Mouse (Mus musculus) bone marrow, adult 2 months (tissue): ENCODE data around the gene Hdlbp. TPM values are rescaled to one million over a fixed set of nuclear protein-coding genes. Genes with fewer than 3 reads are reported as not detected.
"Not testable (repeated sequence)": the region's sequence is repeated elsewhere in the genome, so short reads cannot be mapped to it uniquely, and the experiment has no call there.

ENCODE experiments used
- H3K27ac ChIP-seq: fragments of 200-500 bp; 2 replicates; pipeline ENCODE4 v1.5.1; 2012; ENCODE audit warnings: low read depth, mild to moderate bottlenecking, control low read depth, inconsistent platforms, low read length; ENCODE audit not compliant: control insufficient read depth, poor library complexity, insufficient read depth
- H3K4me1 ChIP-seq: fragments of 200-500 bp; 2 replicates; pipeline ENCODE4 v1.6.1; 2011; ENCODE audit warnings: low read length; ENCODE audit not compliant: control insufficient read depth, insufficient read depth
- H3K4me3 ChIP-seq: fragments of 200-500 bp; replicated peaks from 2 replicates; pipeline ENCODE3; 2011; ENCODE audit warnings: mild to moderate bottlenecking, low read depth, low read length, control low read depth; ENCODE audit not compliant: control insufficient read depth
- CTCF ChIP-seq: fragments of 200-500 bp; IDR thresholded peaks from 2 replicates; pipeline ENCODE4 v1.5.1; 2011; ENCODE audit warnings: low read length, control low read depth; ENCODE audit not compliant: control insufficient read depth, insufficient read depth
- POLR2A ChIP-seq: fragments of 200-500 bp; IDR thresholded peaks from 2 replicates; pipeline ENCODE4 v1.6.1; 2011; ENCODE audit warnings: low read depth, mild to moderate bottlenecking, control low read depth, low read length, borderline replicate concordance; ENCODE audit not compliant: control insufficient read depth
- WGBS: fragments of 180-500 bp; shearing (Covaris S2); methylation state at CpG from one replicate; pipeline ENCODE4 v1.1.7; 2018; 5-methylcytosine and 5-hydroxymethylcytosine counted together
- polyA plus RNA-seq: library from polyadenylated mRNA; stranded (reverse); fragments of >200 nt; gene quantifications from 2 replicates; pipeline ENCODE4 v1.2.4, GENCODE M21; 2011; ENCODE audit warnings: low replicate concordance; ENCODE audit not compliant: missing spikeins, insufficient read depth, insufficient read length

Hdlbp gene
- polyA plus RNA-seq, 1 experiment = 43.9 TPM

DNA sequence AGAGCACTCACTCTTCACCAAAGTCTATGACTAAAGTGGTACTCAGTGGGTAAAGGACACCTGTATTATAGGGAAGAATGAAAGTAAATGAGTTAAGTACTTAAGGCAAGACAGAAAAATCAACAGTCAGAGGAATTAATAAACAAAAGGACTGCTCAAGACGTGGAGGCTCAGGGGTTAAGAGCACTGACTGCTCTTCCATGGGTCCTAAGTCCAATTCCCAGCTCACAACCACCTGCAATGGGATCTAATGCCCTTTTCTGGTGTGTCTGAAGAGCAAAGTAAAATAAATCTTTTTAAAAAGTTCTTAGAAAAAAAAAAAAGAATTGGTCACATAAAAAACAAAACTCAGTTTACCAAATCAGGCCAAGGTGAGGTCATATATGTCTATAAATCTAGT, 20.3 kb downstream of the Hdlbp start:
- 83% methylated on average over 1 of the region's 1 CpGs for WGBS
- Histone ChIP-seq H3K4me1 (no peaks in the 10 kb centered on the region), H3K27ac (no peak overlapping the region), H3K4me3 (no peak overlapping the region)
- TF ChIP-seq POLR2A (no peak), CTCF (no peak)

DNA sequence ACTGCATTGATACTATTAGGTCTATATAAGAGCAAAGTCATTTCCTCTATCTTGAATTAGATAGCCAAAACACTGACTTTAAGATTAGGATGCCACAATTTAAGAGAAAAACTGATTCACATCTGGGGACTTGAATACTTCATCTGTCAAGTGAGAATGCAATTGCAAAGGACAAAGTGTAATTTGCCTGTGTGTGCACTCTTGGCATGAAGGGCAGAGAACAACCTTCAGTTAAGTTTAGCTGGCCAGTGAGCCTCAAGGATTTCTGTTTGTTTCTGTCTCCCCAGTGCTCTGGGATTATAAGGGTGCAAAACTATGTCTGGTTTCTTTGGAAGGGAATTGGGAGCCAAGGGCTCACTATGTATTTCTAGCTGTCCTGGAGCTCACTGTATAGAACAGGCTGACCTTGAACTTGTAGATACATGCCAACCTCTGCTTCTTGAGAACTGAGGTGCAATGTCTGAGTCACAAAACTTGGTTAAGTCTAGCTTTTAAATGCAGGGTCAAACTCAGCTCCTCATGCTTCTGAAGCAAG, 24.8 kb downstream of the Hdlbp start:
- Histone ChIP-seq H3K4me3 (no peak overlapping the region), H3K27ac (no peak overlapping the region), H3K4me1 (no peaks in the 10 kb centered on the region)
- TF ChIP-seq POLR2A = no peak
- TF ChIP-seq CTCF = no peak

DNA sequence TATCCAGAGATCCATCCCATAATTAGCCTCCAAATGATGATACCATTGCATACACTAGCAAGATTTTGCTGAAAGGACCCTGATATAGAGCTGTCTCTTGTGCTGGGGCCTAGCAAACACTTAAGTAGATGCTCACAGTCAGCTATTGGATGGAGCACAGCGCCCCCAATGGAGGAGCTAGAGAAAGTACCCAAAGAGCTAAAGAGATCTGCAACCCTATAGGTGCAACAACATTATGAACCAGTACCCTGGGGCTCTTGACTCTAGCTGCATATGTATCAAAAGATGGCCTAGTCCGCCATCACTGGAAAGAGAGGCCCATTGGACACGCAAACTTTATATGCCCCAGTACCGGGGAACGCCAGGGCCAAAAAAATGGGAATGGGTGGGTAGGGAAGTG, 28.5 kb downstream of the Hdlbp start:
- H3K4me1 ChIP-seq, H3K4me3 ChIP-seq, H3K27ac ChIP-seq: not testable (repeated sequence)
- 92% methylated on average over 5 of the region's 5 CpGs for WGBS

DNA sequence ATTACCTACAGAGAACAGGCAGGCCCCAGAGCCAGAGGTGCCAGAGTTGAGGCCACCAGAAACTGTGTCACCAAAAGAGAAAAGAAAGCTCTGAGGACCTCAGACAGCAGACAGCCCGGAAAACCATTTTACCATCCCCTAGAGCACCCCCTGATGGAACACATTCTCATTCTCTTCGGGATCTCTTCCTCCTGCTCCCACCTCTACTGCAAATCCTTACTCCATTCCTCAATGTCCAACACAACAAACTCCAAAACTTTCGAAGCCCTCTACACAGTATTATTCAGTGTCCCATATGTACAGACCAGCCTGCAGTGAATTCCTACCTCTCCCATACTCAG, 32.8 kb downstream of the Hdlbp start:
- Histone ChIP-seq H3K27ac (peak overlapping the region; percentile 52), H3K4me1 (peaks cover 2% of the 10 kb centered on the region; the same call in 1 of the 2 replicates), H3K4me3 (peak overlapping the region; percentile 99)
- WGBS = 16% methylated on average over 3 of the region's 3 CpGs
- TF ChIP-seq CTCF (no peak), POLR2A (no peak)

DNA sequence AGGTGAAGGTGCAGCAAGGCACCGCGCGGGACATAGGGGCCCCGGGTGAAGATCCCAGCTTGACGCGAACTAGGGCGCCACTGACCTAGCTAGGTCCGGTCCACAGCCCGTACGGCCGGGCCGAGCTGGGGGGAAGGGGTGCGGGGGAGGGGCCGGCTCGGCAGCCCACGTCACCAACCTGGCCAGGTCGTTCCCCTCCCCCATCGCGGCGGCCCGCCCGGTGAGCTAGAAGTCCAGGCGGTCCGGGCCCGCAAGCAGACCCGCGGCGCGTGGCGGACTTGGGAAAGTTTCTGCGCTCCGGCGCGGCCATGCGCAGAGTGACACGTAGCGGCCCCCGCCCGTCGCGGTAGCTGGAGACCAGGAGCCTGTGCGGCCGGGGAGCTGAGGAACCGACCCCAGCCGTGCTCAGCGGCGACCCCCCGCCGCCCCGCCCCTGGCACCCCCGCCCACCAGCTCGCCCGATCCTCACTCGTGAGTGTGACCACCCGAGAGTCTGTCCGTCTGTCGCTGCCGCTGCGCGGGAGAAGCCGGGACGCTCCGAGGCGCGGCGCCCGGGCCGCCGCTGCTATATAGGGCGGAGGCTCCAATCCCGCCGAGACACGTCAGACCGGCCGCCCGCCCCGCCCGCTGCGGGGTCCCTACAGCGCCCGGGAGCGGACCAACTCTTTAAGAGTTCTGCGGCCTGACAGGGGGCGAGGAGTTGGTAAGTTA, 33.3 kb downstream of the Hdlbp start:
- H3K4me1 ChIP-seq = peaks cover 2% of the 10 kb centered on the region; the same call in 1 of the 2 replicates
- peak overlapping the region; percentile 99 for H3K4me3 ChIP-seq
- 1% methylated on average over 82 of the region's 84 CpGs for WGBS
- peak overlapping the region; percentile 91 for H3K27ac ChIP-seq
- TF ChIP-seq POLR2A (peak; percentile 81; the same call in 1 of the 2 replicates), CTCF (no peak)

DNA sequence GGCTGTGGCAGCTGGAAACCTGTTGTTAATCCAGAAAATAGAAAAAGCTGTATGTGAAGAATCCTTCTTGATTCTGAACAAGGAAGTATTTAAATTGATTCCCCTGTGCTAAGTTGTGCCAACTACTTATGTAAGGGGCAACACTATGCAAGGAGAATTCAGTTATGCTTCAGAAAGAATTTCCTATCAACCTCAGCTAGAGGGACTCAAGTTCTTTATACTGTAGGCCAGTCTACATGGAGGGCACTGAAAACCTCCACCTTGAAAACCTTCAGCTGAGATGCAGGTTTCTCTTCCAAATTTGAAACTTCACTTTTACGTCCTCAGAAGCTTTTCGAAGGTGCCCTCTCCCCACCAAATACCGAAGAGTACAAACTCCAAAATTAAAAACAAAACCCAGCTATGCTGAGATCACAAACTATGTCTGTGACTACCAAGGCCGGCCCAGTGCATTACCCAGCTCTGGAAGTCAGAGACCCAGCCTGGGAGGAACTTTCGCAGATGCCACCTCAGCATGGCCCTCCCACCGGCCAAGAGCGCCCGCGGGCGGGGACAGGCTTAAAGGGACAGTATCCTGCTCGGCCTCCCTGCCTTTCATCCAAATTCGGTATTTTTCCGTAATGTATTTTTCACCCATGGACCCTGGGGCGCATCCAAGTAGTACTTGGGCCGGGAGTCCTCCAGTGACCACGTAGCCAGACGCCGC, 34.1 kb downstream of the Hdlbp start:
- TF ChIP-seq POLR2A (no peak), CTCF (no peak)
- Histone ChIP-seq H3K27ac (peak overlapping the region; percentile 91), H3K4me3 (peak overlapping the region; percentile 99), H3K4me1 (peaks cover 2% of the 10 kb centered on the region; the same call in 1 of the 2 replicates)
- WGBS = 1% methylated on average over 18 of the region's 18 CpGs

DNA sequence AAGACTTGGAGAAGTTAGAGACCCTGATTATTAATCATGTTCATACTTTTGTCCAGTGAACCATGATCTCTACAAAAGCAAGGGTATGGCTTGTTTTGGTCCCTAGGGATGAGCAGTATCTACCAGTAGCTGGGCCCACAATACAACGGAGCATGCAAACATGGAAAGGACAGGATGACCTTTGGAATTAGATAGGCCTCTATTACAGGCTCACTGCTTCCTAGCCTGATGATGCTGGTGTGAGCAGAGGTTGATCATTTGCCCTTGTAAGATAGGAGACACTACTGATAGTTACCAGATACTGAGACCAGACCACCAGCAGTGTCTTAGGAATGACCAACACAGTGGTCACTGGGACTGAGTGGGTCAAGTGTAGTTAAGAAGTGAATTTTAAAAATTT, 39.3 kb downstream of the Hdlbp start:
- no peak for TF ChIP-seq CTCF
- TF ChIP-seq POLR2A = no peak
- WGBS = 91% methylated on average over 1 of the region's 1 CpGs
- no peak overlapping the region for H3K4me3 ChIP-seq
- peaks cover 2% of the 10 kb centered on the region; the same call in 1 of the 2 replicates for H3K4me1 ChIP-seq
- no peak overlapping the region for H3K27ac ChIP-seq

DNA sequence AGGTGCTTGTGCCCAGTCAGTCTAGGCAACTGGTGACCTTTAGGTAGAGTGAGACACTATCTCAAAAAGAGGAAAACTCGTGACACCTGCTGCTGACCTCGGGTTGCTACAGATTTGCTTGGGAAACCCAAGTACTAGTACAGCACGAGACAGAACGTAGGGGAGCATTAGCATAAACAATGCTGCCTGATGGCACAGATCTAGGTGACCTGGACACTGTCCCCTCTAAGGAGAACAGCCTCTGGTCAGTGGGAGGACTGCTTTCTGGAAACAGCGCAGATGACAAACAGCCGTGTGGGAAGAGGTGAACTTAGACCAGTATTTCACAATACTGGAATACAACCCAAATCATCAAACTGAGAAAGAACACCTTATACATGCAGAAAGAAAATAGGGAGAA, 46.5 kb downstream of the Hdlbp start:
- 80% methylated on average over 6 of the region's 6 CpGs for WGBS
- Histone ChIP-seq H3K27ac (no peak overlapping the region), H3K4me3 (no peak overlapping the region), H3K4me1 (no peaks in the 10 kb centered on the region)
- TF ChIP-seq POLR2A (no peak), CTCF (no peak)
